In the genomic region with DNA sequence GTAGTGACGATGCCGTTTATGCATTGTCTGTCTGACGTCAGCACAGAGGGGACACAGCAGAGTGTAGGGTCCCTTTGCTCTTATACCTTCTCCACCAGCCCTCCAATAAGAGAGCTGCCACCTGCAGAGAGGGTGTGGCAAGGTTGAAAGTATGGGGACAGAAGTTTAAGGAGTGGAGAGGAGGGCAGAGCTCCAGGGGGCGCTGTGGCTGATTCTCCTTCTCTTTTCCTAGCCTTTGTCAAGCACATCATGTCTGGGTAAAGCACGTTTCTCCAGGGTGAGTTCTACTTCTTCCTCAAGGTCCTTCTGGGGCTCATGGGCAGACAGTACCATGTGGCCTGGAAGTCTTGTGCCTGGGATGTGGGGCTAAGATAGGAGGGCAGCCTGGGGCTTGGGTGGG, we compare ENCODE assay signal across 26 mouse cellular contexts. TPM values are rescaled to one million over a fixed set of nuclear protein-coding genes. Genes with fewer than 3 reads are reported as not detected.
DNase-seq lines count a peak whose midpoint lies in the region; ATAC-seq and TF ChIP-seq lines count a peak whose summit lies in the region.
"Had no signal": no experiment of that assay in that cellular context is flagged by ENCODE, and none has a peak within 500 bp of the region (broad histone marks: within the 10 kb centered on the region; RNA-seq: fewer than 3 reads in every experiment).

No protein-coding gene starts in this region.

- WGBS in thymus, adult 2 months = 90% methylated on average over 5 of the region's 5 CpGs
- 73% methylated on average over 5 of the region's 5 CpGs for WGBS in forebrain, embryonic 16.5 days

- H3K36me3 ChIP-seq in thymus, adult 2 months (ENCODE audit: control insufficient read depth, insufficient read depth, low read length) = no peaks in the 10 kb centered on the region
- H3K36me3 ChIP-seq in forebrain, embryonic 16.5 days (ENCODE audit: control insufficient read depth, insufficient read depth) = no peaks in the 10 kb centered on the region
- H3K36me3 ChIP-seq: embryonic facial prominence, embryonic 12.5 days; hindbrain, embryonic 10.5 days; intestine, embryonic 15.5 days; limb, embryonic 15.5 days; midbrain, embryonic 12.5 days; neural tube, embryonic 13.5 days had no signal

- H3K27ac ChIP-seq in thymus, adult 2 months (ENCODE audit: control insufficient read depth, insufficient read depth, low read length) = no peak overlapping the region
- H3K27ac ChIP-seq in forebrain, embryonic 16.5 days (ENCODE audit: low read length) = no peak overlapping the region
- H3K27ac ChIP-seq: embryonic facial prominence, embryonic 12.5 days; hindbrain, embryonic 10.5 days; intestine, embryonic 15.5 days; kidney, postnatal 0 days; limb, embryonic 15.5 days; midbrain, embryonic 12.5 days; neural tube, embryonic 13.5 days had no signal

- DNase-seq in heart, adult 11 months = peak; percentile 82
- no peak for DNase-seq in heart, adult 18-20 months
- peak; percentile 38 for DNase-seq in thymus, postnatal 4 days
- no peak for DNase-seq in thymus, adult 2 months
- peak; percentile 30 for DNase-seq in induced T-regulatory cell, adult 2 months (ENCODE audit: low read depth)
- DNase-seq in cerebellum, adult 9-10 months = no peak
- DNase-seq: adrenal gland, postnatal 14 days; cerebellum, adult 11 months; cerebellum, adult 9-11 months; embryo, embryonic 11 days; forebrain, postnatal 0 days; heart, postnatal 14 days; kidney, adult 2 months; kidney, postnatal 4 days; layer of hippocampus, postnatal 36 days; left cerebral cortex, postnatal 4 days; lung, postnatal 36 days had no signal

- peaks cover 3% of the 10 kb centered on the region; the same call in 1 of the 2 replicates for H3K9me3 ChIP-seq in forebrain, embryonic 16.5 days (ENCODE audit: control insufficient read depth, low read length)
- H3K9me3 ChIP-seq: embryonic facial prominence, embryonic 12.5 days; intestine, embryonic 15.5 days; limb, embryonic 15.5 days had no signal

- TF ChIP-seq POLR2A in thymus, adult 2 months (IDR thresholded peaks at IDR 0.05; ENCODE audit: control insufficient read depth, extremely low read depth, insufficient read depth, low read length, poor library complexity) = no peak

- H3K4me3 ChIP-seq in thymus, adult 2 months (ENCODE audit: control insufficient read depth, insufficient read depth, low read length) = no peak overlapping the region
- H3K4me3 ChIP-seq in forebrain, embryonic 16.5 days (replicated peaks; ENCODE audit: low read length) = no peak overlapping the region
- H3K4me3 ChIP-seq: embryonic facial prominence, embryonic 12.5 days; hindbrain, embryonic 10.5 days; intestine, embryonic 15.5 days; limb, embryonic 15.5 days; midbrain, embryonic 12.5 days; neural tube, embryonic 13.5 days had no signal

- TF ChIP-seq CTCF in thymus, adult 2 months (IDR thresholded peaks at IDR 0.05; ENCODE audit: borderline replicate concordance, control insufficient read depth, extremely low read depth, insufficient read depth, low read length, poor library complexity) = no peak

- no peak overlapping the region for H3K9ac ChIP-seq in forebrain, embryonic 16.5 days (replicated peaks; ENCODE audit: low read depth, low read length)
- H3K9ac ChIP-seq: embryonic facial prominence, embryonic 12.5 days; forebrain, postnatal 0 days; intestine, embryonic 15.5 days; limb, embryonic 15.5 days; midbrain, embryonic 12.5 days; neural tube, embryonic 13.5 days had no signal

- no peak for ATAC-seq in forebrain, embryonic 16.5 days
- ATAC-seq: forebrain, postnatal 0 days; hindbrain, embryonic 16.5 days; intestine, embryonic 15.5 days had no signal

- no peak overlapping the region for H3K4me2 ChIP-seq in forebrain, embryonic 16.5 days (ENCODE audit: low read length)
- H3K4me2 ChIP-seq: embryonic facial prominence, embryonic 12.5 days; intestine, embryonic 15.5 days; limb, embryonic 15.5 days; midbrain, embryonic 12.5 days; neural tube, embryonic 13.5 days had no signal

- peaks cover 16% of the 10 kb centered on the region for H3K4me1 ChIP-seq in thymus, adult 2 months (replicated peaks; ENCODE audit: control insufficient read depth, insufficient read depth, low read length)
- no peaks in the 10 kb centered on the region for H3K4me1 ChIP-seq in forebrain, embryonic 16.5 days (replicated peaks; ENCODE audit: control insufficient read depth, insufficient read depth, low read length)
- H3K4me1 ChIP-seq: midbrain, embryonic 12.5 days; neural tube, embryonic 13.5 days had no signal

- H3K27me3 ChIP-seq in thymus, adult 2 months (ENCODE audit: control insufficient read depth, insufficient read depth, low read length) = no peaks in the 10 kb centered on the region
- H3K27me3 ChIP-seq in forebrain, embryonic 16.5 days (replicated peaks; ENCODE audit: control insufficient read depth, insufficient read depth, low read length) = no peaks in the 10 kb centered on the region
- H3K27me3 ChIP-seq: intestine, embryonic 15.5 days; midbrain, embryonic 12.5 days; neural tube, embryonic 13.5 days had no signal

RNA-seq across cellular contexts. Expression of a gene that starts 22.3 kb away (rescaled TPM):
- total RNA-seq in heart, adult 18-20 months (2021) = 1 to 10 TPM; 3.6 to 4.5 TPM
- 12.1 and 14.7 TPM in 2 replicates for polyA plus RNA-seq in thymus, adult 2 months (2012; rRNA removed)
- 0.65 and 0.91 TPM in 2 replicates for polyA plus RNA-seq in forebrain, embryonic 16.5 days (2015; fragmentation: Nextera tagmentation; extraction: Ambion mirVana)

RNA-seq across cellular contexts. Expression of a gene that starts 35.0 kb away (rescaled TPM):
- total RNA-seq in heart, adult 18-20 months (2021) = 100 to 1,000 TPM; 660 to 761 TPM
- polyA plus RNA-seq in thymus, adult 2 months (2012; rRNA removed) = 27.7 and 60.8 TPM in 2 replicates
- polyA plus RNA-seq in forebrain, embryonic 16.5 days (2015; fragmentation: Nextera tagmentation; extraction: Ambion mirVana) = 3.0 and 3.2 TPM in 2 replicates

RNA-seq across cellular contexts. Expression of a gene that starts 35.1 kb away (rescaled TPM):
- total RNA-seq in heart, adult 18-20 months (2021) = 10 to 100 TPM; 23.4 to 28.8 TPM
- polyA plus RNA-seq in thymus, adult 2 months (2012; rRNA removed) = 10.6 and 11.8 TPM in 2 replicates
- polyA plus RNA-seq in forebrain, embryonic 16.5 days (2015; fragmentation: Nextera tagmentation; extraction: Ambion mirVana) = 31.7 and 44.4 TPM in 2 replicates

Comparison
In these comparisons a context has a peak if more than half of its experiments do, and no peak if none do; other contexts are left out.
1. DNase-seq: peak in heart, adult 11 months (single experiment), thymus, postnatal 4 days (single experiment) and induced T-regulatory cell, adult 2 months (single experiment); none in heart, adult 18-20 months (0 of 2), thymus, adult 2 months (single experiment) and cerebellum, adult 9-10 months (single experiment).